Mouse (Mus musculus): ENCODE results near the gene Hoxd8.

Gene Hoxd8

DNA sequence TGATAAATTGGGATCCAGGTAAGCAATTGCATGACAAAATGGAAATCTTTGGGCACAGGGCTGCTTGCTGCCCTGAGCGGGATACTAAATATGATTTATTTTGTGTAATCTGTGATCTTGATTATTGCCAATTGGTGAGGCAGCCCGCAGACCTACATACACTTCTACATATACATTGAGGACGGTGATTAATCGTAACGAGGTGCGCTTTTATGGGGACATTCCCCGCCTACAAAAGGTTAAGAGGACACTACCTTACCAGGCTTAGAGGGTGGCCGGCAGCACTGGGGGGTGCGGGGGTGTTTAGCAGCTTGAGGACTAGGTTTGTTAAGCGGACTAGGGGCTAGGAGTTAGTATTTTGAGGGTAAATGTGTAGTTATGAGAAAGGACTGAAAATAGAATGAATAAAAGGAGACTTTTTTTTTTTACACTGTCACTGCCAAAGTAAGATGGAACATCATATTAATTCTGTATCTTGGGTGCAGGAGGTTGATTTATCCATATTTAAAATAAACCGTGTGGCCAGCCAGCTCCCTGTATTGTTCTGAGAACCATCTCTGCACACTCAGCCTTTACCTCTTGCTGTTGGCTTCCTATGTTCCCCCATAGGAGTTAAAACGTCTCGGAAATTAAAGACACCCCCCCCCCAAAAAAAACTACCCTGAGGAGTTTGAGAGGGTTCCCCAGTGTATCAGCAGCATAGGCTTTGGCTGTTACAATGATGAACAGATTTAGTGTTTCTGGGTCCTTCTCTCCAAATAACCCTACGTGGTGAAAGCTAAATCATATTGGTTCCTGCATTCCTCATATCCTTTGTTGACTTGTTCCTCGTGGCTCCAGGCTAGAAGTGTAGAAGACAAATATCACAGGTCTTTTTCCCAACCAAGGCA lies 32.5 kb downstream of the Hoxd8 start:
- DNase-seq = no peak

DNA sequence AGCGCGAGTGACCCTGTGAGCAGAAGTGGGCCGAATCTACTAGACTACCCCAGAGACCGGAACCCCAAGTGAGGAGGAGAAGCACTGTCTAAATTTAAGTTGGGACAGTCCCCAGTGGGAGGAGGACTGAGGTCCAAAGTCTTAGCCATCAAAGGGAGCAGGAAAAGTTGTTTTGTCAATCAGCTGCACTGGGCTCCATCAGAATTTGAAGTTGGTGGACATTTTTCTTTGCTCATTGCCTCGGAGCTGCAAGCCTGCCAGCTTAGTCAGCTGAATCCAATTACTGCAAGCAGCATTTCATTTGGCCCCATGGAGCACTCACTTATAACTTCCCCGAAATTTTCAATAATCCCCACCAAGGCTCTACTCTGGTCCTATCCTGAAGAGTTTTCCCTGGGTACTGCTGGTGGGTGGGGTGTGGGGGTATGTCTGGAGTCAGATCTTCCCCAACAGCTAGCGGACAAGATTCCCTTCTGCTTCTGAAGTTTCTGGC lies 33.2 kb downstream of the Hoxd8 start:
- DNase-seq = no peak

DNA sequence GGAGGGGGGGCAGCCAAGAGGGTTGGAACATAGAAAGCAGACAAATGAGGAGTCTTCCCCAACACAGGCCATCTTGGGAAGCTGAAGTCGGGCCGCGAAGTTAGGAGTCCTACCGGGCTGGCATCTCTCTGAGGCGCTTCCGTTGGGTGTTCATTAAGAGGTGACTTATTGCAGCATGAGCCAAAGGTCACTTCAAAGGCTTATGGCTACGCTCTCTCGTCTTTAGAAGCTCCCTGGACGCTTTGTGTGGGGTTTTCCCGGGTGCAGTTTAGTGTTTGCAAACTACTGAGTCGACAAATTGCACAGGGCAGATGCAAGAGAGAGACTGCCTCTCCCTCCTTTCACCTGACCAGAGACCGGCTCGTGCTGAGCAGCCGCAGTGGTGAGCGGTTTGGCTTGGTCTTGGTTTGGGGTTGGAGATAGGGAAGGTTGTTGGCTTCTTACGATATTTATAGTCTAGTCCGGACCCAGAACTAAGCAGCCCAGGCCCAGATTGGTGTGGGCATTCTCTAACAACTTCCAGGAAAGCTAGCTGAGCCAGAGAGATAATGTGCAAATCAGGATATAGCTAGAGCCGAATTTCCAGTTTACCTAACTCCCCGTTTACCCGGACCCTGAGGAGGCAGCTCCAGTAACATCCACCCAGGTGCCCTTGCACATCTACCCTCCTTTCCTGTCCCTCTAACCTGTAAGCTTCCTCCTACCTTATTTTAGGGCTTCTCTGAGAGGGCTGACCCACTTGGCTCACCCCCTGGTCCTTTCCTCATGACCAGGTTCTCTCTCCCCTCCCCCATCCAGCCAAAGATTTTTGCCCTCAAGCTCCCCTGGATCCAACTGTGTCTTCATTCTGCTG lies 34.4 kb downstream of the Hoxd8 start:
- no peak for DNase-seq

DNA sequence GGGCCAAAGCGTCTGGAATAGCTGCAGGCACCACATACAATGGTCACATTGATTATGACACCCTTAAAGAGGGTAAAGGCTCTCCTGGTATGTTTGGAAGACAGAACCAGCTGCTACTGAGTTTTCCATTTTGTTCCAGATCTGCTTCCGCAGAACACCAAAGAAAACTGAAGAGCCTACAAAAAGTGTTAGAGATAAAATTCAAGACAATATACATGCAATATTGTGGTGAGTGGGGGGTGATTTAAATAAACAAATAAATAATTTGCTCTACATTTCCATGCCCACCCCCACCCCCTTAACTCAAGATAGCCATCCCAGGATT lies 35.0 kb downstream of the Hoxd8 start:
- no peak for DNase-seq

DNA sequence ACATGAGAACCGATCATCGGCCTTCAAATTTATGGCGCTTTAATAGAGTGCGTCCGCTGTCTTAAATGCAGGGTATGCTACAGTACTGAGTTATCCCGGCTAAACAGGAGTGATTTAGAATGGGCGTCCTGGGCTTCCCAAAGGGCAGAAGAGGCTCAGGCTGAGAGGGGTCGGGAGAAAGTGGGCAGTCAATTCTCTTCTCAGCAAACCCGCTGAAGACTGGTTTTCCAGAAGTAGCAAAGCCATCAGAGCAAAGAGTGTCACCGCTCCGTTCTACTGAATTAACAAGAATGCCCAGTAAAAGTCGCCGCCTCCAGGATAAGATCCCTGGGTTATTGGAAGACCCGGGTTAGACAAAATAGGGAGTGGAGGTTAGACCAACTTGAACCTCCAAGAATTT lies 35.5 kb downstream of the Hoxd8 start:
- no peak for DNase-seq

DNA sequence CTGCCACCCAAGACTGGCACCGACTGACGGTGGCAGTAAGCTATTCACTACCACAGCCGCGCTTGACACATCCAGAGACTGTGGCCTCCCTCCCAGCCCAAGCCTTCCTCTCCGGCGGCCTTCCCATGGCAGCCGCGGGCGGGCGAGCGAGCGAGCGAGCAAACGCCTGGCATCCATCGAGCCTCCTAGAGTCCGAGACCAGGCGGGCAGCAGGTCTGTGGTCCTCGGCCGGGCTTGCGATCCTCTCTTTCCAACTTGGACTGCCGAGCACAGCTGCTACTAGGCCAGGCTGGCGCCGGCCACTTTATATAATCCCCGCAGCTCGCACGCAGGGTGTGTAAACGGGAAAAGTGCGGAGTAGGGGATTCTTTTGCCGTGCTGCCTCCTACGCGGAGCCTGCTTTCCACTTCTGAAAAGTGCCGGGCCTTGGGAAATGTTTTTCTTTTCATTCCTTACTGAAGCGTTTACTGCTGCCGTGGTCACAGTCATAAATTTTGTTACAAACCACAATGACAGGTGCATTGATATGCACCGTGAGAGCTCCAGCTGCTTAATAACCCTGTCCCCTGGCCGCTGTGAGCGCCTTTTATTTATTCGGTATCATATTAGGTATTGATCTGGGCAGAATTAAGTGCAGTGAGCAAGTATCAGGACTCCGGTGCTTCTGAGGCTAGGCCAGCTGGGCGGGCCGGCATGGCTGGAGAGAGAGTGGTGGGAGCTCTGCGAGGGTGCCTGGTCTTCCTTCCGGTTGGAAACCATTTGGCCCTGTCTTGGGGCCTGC lies 36.1 kb downstream of the Hoxd8 start:
- DNase-seq = no peak

DNA sequence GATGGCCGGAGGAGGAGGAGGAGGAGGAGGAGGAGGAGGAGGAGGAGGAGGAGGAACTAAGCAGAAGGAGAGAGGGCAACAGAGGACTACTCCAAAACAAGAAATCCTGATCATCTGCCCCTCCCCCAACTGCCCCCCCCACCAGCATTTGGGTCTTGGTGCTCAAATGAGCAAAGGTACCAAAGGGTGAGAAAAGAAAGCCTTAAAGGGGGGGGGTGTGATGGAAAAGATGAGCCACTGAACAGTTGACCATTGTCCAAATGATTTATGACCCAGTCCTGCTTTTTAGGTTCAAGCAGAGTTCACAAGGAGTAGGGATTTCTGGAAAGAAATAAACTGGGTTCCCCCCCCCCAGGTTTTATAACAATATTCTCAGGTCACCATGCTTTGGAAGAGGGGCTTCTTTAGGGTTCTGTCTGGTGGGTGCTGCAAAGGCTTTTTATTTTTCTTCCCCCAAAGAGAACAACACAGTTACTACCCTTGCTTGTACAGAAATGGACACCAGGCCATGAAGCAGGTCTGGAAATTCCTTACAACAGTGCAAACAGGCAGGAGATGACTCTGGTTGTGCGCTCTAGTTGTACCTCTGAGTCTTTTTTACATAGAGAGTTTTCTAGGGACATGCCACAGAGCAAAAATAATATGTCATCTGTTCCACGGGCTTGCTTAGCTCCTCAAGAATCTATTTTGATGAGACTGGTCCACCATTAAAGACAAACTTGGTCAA lies 37.0 kb downstream of the Hoxd8 start:
- no peak for DNase-seq

DNA sequence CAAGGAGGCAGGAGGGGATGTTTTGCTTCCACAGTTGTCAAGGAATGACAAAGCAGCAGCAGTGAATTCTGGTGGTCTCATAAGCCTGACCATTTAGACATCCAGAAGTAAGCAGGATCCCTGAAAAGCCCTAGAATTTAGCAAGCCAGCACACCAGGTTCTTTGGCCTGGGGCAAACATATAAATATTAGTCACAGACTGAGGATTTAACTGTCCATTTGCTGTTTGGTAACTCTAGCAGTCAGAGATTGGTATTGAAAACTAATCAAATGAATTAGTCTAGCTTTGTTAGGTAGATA lies 37.5 kb downstream of the Hoxd8 start:
- no peak for DNase-seq

DNA sequence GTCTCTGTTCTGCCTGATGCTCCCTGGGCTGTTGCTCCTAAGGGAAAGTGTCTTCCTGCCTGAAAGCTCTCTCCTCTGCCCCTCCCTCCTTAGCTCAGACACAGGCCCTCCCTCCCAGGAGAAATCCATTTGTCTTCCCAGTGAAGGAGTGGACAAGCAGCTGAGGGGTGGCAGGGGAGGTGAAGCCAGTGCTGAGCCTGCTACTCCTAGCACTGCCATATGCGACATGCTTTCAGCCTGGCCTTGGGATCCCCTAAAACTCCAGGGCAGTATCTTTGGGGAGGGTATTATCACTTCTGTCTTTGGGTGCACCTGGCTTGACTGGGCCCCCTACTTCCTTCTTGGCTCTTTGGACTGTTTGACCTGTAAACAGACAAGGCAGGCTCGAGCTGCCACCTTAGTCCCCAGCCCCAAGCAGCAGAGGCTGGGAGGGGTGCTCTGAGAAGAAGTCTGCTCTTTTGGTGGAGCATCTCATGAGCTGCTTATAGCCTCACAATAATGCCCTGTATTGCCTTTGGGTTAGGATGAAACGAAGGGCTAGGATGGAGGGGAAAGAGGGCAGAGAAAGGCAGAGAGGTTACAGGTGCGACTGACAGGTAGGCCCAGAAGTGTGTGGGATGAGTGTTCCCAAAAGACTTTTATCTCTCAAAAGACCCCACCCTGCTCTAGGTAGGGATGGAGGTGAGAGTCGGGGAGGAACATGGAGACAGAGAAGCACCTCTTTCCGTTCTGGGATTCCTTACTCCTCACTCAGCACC lies 41.3 kb downstream of the Hoxd8 start:
- no peak for DNase-seq

DNA sequence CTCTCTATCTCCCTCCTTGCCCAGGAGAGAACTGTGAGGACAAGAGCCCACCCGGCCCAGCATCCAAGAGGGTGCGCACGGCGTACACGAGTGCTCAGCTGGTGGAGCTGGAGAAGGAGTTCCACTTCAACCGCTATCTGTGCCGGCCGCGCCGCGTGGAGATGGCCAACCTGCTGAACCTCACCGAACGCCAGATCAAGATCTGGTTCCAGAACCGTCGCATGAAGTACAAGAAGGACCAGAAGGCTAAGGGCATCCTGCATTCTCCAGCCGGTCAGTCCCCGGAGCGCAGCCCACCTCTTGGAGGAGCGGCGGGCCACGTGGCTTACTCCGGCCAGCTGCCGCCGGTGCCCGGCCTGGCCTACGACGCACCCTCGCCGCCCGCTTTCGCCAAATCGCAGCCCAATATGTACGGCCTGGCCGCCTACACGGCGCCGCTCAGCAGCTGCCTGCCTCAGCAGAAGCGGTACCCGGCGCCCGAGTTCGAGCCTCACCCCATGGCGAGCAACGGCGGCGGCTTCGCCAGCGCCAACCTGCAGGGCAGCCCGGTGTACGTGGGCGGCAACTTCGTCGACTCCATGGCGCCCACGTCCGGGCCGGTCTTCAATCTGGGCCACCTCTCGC lies 42.0 kb downstream of the Hoxd8 start:
- DNase-seq = no peak

DNA sequence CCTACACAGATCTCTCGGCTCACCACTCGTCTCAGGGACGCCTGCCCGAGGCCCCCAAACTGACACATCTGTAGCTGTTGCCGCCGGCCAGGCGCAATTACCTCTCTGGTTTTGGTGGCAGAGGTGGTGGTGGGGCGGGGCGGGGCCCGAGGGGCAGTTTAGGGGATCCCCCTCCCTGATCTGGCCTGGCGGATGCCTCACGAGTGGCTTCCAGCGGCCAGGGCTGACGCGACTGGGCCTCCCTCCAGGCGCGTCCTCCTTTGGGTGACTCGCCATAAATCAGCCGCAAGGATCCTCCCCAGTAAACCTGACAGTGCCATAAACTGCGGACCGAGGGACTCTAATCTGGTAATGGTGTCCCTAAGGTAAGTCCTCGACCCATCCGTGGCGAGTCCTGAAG lies 42.6 kb downstream of the Hoxd8 start:
- no peak for DNase-seq

DNA sequence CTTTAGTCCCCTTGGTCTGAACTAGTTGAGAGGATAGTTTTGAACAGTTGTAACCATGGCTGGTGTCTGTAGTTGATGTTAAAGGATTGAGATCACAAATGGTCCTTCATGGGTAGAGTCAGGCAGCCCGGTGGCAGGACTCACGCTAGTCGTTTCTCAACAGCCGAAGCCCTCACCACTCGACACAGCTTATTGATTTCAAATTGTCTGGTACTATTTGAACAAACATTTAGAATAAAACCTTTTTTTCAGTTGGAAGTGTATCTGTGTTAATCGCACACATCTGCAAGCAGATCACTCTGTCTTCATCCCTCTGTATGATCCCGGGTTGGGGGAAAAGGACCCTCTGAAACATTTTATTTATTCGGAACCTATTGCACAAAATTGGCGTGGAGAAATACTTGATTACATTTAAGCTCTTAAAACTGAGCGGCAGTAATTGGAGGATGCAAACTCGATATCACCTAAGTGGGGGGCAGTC lies 43.3 kb downstream of the Hoxd8 start:
- DNase-seq = no peak

DNA sequence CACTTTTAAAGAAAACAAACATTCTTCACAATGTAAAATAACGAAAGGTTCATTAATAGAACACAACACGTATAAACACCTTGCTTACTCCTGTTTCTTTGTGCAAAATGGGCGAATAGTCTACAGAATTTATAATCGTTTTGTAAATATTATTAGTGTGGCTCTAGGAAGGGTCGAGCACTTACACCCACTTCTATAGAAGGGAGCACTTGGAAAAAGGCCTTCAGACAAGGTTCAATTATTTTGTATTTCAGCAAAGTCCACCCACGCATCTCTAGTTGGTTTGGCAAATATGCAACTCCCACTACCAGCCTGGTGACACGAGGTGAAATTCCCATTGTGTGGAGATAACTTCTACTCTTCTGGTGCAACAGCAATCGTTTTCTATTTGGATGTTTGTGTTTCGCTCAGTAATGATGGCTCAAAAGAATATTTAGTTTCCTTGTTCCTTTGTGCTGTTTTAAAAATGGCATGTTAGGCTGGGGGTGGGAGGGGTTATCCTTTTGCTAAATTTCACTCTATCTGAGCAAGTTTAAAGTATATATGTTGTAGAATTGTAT lies 44.1 kb downstream of the Hoxd8 start:
- DNase-seq = no peak

DNA sequence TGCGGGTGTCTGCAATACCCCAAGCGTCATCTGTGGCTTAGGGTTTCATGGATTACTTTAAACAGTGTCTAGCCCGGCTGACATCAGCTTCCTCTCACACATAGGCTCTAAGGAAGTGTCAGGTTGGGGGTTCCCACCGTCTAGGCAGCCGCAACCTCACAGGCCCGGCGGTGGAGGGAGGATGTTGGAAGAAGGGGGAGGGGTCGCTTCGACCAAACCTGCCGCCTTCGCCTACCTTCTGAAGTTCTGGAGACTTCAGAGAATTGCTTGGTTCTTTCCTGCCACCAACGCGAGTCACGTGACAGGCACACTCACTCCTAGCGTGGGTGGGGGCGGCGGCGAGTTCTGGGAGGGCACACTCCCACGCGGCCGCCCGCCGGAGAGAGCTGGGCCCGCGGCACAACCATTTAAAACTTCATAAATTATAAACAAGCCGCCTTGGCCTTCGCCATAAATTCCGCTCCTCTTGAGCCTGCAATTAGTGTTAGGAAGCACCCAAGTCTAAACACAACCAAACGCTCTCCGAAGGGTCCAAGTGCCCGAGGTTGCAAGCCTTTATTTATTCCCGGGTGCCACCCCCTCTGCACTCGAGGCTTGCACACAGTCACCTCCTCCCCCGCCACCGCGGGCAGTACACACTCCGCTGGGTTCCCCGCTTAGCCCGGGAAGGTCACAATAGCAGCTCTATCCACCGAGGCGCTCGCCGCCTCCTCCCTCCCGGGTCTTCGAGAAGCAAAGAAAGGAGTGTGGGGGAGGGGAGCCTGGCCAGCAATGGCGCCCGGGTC lies 45.1 kb downstream of the Hoxd8 start:
- no peak for DNase-seq

DNA sequence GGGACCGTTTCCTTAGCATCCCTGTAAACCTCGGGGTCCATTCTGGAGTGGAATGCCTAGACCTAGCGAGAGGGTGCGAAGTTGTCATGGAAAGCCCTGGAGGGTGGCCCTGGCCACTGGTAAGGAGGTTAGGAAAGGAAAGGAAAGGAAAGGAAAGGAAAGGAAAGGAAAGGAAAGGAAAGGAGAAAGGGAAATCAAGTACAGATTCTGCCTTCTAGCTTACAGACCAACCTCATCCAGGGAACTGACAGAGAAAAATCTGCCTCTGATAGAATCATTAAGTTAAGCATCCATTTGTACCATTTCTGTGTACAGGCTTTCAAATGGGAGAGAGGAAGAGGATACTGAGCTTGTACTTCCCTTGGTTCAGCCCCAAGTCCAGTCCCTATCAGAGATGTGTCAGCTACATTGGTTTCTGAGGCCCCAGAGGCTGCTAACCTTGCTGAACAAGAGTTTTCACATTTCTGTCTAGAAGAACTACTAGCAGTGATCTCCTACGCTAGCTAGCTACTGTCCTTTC lies 46.4 kb downstream of the Hoxd8 start:
- no peak for DNase-seq

DNA sequence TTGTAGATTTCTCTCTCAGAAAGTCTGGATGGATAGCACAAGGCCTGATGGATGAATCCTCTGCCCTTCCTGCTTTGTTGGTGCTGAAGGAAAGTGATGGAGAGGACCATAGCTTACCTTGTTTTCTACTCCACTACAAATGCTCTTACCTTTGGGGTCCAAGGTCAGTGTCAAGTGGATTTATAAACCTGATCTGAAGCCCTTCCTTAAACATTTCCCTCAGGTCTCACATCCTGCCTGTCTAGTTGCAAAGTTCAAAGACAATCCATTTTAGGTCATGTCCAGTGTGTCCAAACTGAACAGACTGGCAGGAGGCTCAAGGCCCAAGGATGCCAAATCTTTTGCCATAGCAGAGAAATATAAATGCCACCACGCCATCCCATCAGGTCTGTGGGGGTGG lies 47.4 kb downstream of the Hoxd8 start:
- DNase-seq = no peak

DNA sequence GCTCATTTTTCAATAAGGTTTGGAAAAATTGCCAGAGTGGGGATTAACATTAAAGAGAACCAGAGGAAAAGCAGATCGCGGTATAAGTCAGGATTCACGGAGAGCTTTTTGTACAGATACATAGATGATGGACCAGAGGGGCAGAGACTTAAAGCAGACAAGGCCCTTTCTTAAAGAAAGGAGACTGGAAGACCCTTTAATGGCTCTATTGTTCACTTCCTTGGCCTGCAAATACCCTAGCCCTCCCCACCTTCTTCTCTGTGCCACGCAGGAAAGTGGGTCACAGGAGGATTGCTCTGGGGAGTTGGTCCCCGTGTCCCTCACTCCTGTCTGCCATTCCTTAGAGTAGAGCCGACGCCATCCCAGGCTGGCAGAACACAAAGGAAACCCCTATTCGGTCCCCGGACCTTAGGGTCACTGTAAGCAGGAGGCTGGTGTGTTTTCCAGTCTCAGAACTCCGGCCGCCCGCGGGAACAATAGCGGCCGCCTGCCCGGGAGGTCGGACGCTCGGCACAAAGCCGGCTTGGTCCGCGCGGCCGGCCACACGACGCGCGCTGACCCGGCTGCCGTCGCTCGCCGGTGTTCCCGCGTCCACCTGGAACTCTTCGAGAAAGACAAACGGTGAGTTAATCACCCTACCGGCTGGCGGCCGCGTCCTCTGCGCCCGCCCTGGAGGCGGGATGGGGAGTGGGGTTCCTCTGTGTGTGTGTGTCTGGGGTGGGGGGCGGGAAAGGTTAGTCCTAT lies 48.2 kb downstream of the Hoxd8 start:
- DNase-seq = no peak

DNA sequence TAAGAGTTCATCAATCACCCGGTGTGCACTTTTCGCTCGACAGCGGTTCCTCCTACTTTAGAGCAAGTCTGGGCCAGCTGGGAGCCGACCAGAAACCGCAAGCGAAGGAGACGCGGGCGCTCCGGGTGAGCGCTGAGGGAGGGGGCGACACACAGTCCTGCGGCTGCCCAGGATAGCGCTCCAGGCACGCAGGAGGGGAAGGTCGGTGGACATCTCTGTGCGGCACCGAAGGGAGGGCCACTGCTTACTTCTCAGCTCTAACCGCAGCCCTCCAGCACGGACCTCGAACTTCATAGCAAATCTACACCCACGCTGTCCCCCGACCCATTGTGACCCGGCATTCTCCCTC lies 48.7 kb downstream of the Hoxd8 start:
- no peak for DNase-seq

DNA sequence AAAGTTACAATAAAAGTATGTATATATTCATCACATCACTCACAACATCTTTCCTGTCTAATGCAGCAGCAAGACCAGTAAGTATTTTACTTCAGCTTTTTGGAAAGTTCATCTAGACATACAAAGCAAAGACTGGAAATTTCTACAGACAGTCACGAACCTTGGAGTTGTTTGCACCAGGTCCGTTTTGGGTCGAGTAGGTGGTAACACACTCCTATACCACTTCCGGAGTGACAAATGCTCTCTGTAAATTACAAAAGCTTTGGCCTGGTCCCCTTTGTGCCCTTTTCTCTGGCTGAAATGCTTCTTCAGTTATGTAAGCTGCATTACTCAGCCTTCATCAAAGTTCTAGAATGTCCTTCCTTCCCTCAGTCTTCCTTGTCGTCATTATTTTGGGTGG lies 49.3 kb downstream of the Hoxd8 start:
- no peak for DNase-seq
